Mouse (Mus musculus) embryo, embryonic 11 days (tissue): ENCODE data around the gene Eif4g3.

ENCODE experiments used
- DNase-seq: peaks from one replicate; pipeline ENCODE4 v3.0.0-alpha.2; 2015

Gene Eif4g3

DNA sequence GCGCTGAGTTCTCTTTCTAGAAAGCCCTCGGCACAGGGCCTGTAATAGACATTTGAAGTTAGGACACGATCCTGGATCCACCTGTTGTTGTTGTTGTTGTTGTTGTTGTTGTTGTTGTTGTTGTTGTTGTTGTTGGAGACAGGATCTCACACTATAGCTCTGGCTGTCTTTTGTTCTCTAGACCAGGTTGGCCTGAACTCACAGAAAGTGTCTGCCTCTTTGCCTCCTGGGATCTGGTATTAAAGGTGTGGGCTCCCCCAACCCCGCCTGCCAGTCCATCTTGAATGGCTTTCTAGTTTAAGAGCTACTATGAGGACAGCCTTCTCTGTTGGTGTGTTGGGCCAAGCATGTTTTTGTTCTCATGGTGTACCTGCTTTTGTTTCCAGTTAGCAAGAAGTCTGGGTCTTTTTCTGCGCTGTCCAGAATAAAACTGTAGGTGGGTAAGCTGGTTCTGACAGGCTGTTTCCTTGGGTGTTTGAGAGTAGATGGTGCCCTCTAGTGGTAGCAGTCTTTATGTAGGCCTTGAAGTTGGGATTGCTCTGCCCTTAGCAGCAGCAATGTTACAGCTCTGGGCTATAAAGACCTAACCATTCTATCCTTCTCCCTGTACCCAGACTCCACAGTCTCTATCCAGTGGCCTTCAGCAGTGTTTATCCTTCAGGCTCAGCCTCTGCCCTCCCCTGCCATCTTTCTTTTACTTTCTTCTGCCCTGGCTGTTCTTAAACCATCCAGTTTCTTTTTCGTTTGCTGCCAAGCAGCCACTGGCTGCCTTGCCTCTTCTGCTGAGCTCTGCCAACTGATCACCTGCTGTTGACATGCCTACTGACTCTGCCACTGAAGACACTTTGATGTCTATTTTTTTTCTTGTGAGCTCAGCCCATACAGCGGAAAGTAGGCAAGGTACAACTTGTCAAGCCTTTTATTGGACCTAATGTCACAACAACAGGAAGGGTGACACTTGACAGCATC lies 114.9 kb downstream of the Eif4g3 start:
- DNase-seq: peak; percentile 81

- DNase-seq: no peak
Measured at GRCm38 (mm10) chr4:138108541-138108940, 115.7 kb downstream of the Eif4g3 start.

- DNase-seq: peak; percentile 19
Measured at GRCm38 (mm10) chr4:138109332-138109731, 116.5 kb downstream of the Eif4g3 start.

- DNase-seq: no peak
Measured at GRCm38 (mm10) chr4:138111858-138112257, 119.0 kb downstream of the Eif4g3 start.

- DNase-seq: peak; percentile 45
Measured at GRCm38 (mm10) chr4:138119740-138120139, 126.9 kb downstream of the Eif4g3 start.

DNA sequence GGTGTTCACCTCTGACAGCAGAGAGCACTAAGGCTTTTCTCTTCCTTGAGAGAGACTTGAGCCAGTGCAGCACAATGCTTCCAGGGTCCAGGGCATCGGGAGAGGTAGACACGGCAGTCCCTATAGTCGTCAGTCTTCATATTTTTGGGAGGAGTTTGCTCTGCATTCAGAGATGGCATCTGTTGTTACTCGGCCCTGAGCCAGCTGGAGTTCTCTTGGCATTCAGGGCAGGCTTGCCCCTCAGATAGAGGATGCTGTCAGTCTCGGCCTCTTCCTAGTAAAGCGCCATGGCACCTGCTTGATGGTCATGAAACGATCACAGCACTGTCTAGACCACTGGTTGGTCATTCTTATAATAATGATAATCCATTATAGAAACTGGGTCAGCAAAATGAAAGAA lies 131.2 kb downstream of the Eif4g3 start:
- DNase-seq: no peak

GRCm38 (mm10) chr4:138127371-138127770 lies 134.5 kb downstream of the Eif4g3 start:
- no peak for DNase-seq

- no peak for DNase-seq
Measured at GRCm38 (mm10) chr4:138127781-138128180, 135.0 kb downstream of the Eif4g3 start.

DNA sequence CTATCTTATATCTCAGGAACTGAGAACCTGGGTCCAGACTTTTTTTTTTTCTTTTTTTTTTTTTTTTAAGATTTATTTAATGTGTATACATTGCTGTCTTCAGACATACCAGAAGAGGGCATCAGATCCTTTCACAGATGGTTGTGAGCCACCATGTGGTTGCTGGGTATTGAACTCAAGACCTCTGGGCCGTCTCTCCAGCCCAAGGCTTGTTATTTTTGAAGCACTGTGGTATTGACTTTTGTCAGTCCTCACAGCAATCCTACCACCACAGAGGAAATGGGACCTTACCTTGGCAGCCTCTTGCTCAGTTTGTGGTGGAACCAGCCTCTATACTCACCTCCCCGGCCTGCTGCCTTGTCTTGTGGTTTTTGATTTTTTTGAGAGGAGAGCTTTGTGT lies 137.3 kb downstream of the Eif4g3 start:
- no peak for DNase-seq

GRCm38 (mm10) chr4:138131226-138131625 lies 138.4 kb downstream of the Eif4g3 start:
- no peak for DNase-seq

- no peak for DNase-seq
Measured at GRCm38 (mm10) chr4:138131716-138132115, 138.9 kb downstream of the Eif4g3 start.

DNA sequence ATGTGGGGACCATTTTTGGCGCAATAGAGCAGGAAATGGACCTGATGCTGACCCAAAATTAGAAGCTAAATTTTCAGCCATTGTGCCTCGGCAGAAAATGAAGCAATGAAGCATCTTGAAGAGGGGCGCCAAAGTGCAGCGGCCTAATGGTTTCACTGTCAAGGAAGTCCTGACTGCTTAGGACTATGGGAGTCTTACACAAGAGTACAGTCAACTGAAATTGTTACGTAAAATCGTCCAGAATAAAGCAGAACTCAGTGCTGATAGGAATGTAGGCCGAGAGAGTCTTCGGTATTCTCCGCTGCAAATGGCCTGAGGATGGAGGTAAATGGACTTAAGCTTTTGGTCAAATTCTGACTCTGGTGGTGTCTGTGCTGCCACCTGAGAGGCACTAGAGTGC lies 140.5 kb downstream of the Eif4g3 start:
- no peak for DNase-seq

DNA sequence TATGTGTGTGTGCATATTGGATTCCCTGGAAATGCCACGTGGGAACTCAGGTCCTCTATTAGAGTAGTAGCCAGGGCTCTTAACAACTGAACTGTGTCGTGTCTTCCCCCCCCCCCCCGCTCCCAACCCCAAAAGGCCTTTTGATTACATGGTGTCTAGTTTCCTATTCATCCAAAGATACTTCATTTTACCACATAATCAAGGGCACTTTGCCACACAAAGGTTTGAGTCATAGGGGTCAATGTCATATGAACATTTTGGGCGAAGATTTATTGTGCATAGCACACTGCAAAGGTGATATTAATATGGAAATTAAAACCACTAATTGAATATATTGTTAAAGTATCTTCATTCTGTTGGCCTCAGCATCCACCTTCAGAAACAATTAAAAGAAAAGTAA lies 144.5 kb downstream of the Eif4g3 start:
- DNase-seq: no peak

DNA sequence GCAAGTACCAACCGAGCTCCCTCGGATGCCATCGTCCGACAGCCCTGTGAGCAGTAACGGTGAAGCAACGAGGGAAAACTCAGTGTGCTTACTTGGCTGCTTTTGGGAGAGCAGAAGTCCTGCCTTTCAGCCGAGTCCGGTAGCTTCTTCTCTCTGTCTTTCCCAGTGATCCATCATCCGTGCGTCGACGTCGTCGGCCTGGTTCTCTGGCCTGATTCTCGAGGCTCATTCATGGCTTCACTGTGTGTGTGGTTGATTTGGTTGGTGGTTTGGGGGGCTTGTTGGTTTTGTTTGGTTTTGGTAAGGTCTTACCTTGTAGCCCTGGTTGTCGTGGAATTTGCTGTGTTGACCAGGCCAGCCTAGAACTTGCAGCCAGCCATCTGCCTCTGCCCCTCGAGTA lies 145.0 kb downstream of the Eif4g3 start:
- no peak for DNase-seq

GRCm38 (mm10) chr4:138138219-138138618 lies 145.4 kb downstream of the Eif4g3 start:
- no peak for DNase-seq

- DNase-seq: no peak
Measured at GRCm38 (mm10) chr4:138141358-138141757, 148.5 kb downstream of the Eif4g3 start.

DNA sequence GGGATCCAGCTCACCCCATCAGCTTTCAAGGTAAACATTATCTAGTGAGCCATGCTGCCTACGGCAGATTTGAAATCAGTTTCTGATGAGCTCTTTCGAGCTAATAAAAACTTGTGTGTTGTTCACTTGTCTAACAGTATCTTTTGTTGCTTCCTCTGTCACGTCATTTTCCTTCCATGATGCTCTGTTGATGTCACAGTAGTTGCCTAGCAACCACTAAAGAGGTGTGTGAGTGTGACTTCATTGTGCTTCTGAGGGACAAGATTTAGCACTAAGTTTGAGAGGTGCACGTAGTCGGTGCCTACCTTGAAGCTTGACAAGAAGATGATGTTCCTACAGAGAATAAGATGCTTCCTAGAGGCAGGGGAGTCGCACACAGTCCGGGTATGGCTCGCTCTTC lies 154.4 kb downstream of the Eif4g3 start:
- DNase-seq: no peak

- no peak for DNase-seq
Measured at GRCm38 (mm10) chr4:138149977-138150376, 157.2 kb downstream of the Eif4g3 start.

GRCm38 (mm10) chr4:138151226-138151625 lies 158.4 kb downstream of the Eif4g3 start:
- DNase-seq: no peak

GRCm38 (mm10) chr4:138153980-138154379 lies 161.2 kb downstream of the Eif4g3 start:
- peak; percentile 56 for DNase-seq

DNA sequence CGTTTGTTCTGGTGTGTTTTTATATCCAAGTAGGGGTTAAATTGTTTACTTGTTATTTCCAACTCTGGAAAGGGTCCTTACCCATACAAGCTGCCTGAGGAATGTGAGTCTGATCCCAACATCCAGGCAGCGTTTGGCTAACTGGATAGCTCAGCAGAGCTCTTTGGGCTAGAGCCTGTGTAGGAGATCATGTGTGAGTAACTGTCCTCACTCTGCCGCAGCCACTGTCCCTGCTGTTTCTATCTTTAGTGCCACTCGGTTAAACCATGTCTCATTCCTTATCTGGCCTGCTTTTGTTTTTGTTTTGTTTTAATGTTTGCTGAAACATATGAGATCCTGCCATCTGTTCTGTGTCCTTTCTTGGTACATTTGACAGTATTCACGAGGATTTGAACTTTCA lies 168.1 kb downstream of the Eif4g3 start:
- no peak for DNase-seq

DNA sequence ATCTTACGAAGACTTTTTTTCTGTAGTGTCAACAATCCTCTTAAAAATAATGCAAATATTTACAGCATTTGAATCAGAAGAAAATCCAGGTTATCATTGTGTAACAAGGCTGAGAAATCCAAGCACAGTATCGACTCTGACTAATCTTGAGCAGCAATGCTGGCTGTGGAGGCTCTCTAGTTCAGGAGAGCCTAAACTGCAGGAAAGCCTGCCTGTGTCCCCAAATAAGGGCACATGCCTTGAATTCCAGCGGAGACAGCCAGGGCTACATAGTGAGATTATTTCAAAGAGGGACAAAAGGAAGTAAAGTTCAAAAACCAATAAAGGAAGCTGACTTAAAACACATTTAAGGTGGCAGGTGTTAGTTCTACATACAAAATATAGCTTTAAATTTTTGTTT lies 168.7 kb downstream of the Eif4g3 start:
- DNase-seq: no peak

GRCm38 (mm10) chr4:138163836-138164235 lies 171.0 kb downstream of the Eif4g3 start:
- DNase-seq: no peak

GRCm38 (mm10) chr4:138164860-138165259 lies 172.0 kb downstream of the Eif4g3 start:
- no peak for DNase-seq

GRCm38 (mm10) chr4:138166519-138166918 lies 173.7 kb downstream of the Eif4g3 start:
- no peak for DNase-seq
